ENCODE assay signal across 8 mouse cellular contexts in the genomic region with DNA sequence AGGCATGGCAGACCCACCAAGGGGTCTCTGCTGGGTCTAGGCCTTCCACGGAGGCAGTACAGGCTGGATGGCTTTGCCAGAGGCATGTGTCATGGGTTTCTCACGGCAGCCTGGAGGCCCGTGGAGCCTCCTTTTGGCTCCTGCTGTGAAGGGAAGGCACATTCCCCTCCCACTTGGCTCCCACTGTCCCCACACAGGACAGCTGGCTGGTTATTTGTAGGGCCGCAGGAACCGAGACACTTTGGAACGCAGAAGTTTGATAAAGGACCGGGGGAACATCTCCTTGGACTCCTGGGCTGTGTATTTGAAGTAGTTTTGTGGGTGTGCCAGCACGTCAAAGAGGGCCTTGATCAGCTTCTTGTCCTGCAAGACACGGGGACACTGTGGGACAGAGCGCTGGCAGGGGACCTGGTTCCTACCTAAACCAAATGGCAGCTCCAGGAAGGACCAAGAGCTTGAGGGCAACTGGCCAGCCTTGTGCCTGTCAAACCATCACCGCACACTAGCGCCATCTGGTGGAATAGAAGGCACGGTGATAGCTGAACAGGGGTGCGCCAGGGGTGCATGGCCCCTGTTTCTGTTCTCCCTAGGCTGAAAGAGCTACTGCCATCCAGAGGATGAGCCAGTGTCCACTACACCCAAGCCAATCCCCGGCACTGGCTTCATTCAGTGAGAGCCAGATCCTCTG. TPM values are rescaled to one million over a fixed set of nuclear protein-coding genes. Genes with fewer than 3 reads are reported as not detected.
DNase-seq lines count a peak whose midpoint lies in the region; ATAC-seq and TF ChIP-seq lines count a peak whose summit lies in the region.

No protein-coding gene starts in this region.

- no peak overlapping the region for H3K27ac ChIP-seq in hindbrain, embryonic 14.5 days
- no peak overlapping the region for H3K27ac ChIP-seq in hindbrain, embryonic 13.5 days
- H3K27ac ChIP-seq in bone marrow macrophage, adult 2 months (ENCODE audit: insufficient read depth, low read depth, low read length): no peak overlapping the region
- H3K27ac ChIP-seq in intestine, embryonic 15.5 days: no peak overlapping the region
- H3K27ac ChIP-seq in limb, embryonic 14.5 days (replicated peaks; ENCODE audit: low read depth, low read length): no peak overlapping the region

- no peak overlapping the region for H3K9ac ChIP-seq in hindbrain, embryonic 14.5 days
- no peak overlapping the region for H3K9ac ChIP-seq in hindbrain, embryonic 13.5 days
- no peak overlapping the region for H3K9ac ChIP-seq in intestine, embryonic 15.5 days
- no peak overlapping the region for H3K9ac ChIP-seq in limb, embryonic 14.5 days (ENCODE audit: low read depth, low read length, severe bottlenecking)

- no peaks in the 10 kb centered on the region for H3K4me1 ChIP-seq in hindbrain, embryonic 14.5 days (replicated peaks; ENCODE audit: control insufficient read depth, insufficient read depth, low read length)
- H3K4me1 ChIP-seq in hindbrain, embryonic 13.5 days (replicated peaks): no peaks in the 10 kb centered on the region
- peaks cover 12% of the 10 kb centered on the region for H3K4me1 ChIP-seq in bone marrow macrophage, adult 2 months (ENCODE audit: control insufficient read depth, insufficient read depth, low read length)
- peaks cover 50% of the 10 kb centered on the region for H3K4me1 ChIP-seq in erythroblast, embryonic 14.5 days (ENCODE audit: control insufficient read depth)
- peaks cover 6% of the 10 kb centered on the region for H3K4me1 ChIP-seq in intestine, embryonic 15.5 days (replicated peaks)
- no peaks in the 10 kb centered on the region for H3K4me1 ChIP-seq in limb, embryonic 14.5 days (ENCODE audit: control insufficient read depth, insufficient read depth, low read length)

- WGBS in hindbrain, embryonic 14.5 days: 54% methylated on average over 15 of the region's 15 CpGs
- 50% methylated on average over 15 of the region's 15 CpGs for WGBS in hindbrain, embryonic 13.5 days
- WGBS in intestine, embryonic 15.5 days: 45% methylated on average over 15 of the region's 15 CpGs
- WGBS in limb, embryonic 14.5 days: 45% methylated on average over 15 of the region's 15 CpGs

- no peaks in the 10 kb centered on the region for H3K9me3 ChIP-seq in hindbrain, embryonic 14.5 days (ENCODE audit: control insufficient read depth, low read length)
- no peaks in the 10 kb centered on the region for H3K9me3 ChIP-seq in hindbrain, embryonic 13.5 days
- no peaks in the 10 kb centered on the region for H3K9me3 ChIP-seq in erythroblast, embryonic 14.5 days (ENCODE audit: control insufficient read depth, low read length)
- H3K9me3 ChIP-seq in intestine, embryonic 15.5 days: no peaks in the 10 kb centered on the region
- H3K9me3 ChIP-seq in limb, embryonic 14.5 days (ENCODE audit: control insufficient read depth, low read length): no peaks in the 10 kb centered on the region

- peak; percentile 77 for TF ChIP-seq CTCF in bone marrow macrophage, adult 2 months (IDR thresholded peaks at IDR 0.05; ENCODE audit: low read depth, low read length)

- no peak overlapping the region for H3K4me3 ChIP-seq in hindbrain, embryonic 14.5 days (replicated peaks; ENCODE audit: low read length)
- H3K4me3 ChIP-seq in hindbrain, embryonic 13.5 days: no peak overlapping the region
- no peak overlapping the region for H3K4me3 ChIP-seq in bone marrow macrophage, adult 2 months (ENCODE audit: insufficient read depth, low read length)
- H3K4me3 ChIP-seq in erythroblast, embryonic 14.5 days (replicated peaks): peak overlapping the region; percentile 48
- H3K4me3 ChIP-seq in intestine, embryonic 15.5 days (replicated peaks): no peak overlapping the region
- H3K4me3 ChIP-seq in limb, embryonic 14.5 days (replicated peaks; ENCODE audit: low read length): no peak overlapping the region

- no peak for ATAC-seq in hindbrain, embryonic 14.5 days (ENCODE audit: low FRiP score)
- ATAC-seq in hindbrain, embryonic 13.5 days (ENCODE audit: low FRiP score): no peak
- ATAC-seq in intestine, embryonic 15.5 days: peak; percentile 69
- ATAC-seq in limb, embryonic 14.5 days (ENCODE audit: low FRiP score, low read depth): no peak; the same call in 1 of the 2 replicates

- no peak for TF ChIP-seq POLR2A in bone marrow macrophage, adult 2 months (IDR thresholded peaks at IDR 0.05; ENCODE audit: borderline replicate concordance, low read depth, low read length)
- no peak for TF ChIP-seq POLR2A in limb, embryonic 14.5 days (IDR thresholded peaks at IDR 0.05; ENCODE audit: borderline replicate concordance, extremely low read depth, insufficient read depth, insufficient read length)

- H3K27me3 ChIP-seq in hindbrain, embryonic 14.5 days (ENCODE audit: control insufficient read depth, insufficient read depth, low read length): no peaks in the 10 kb centered on the region
- H3K27me3 ChIP-seq in hindbrain, embryonic 13.5 days: no peaks in the 10 kb centered on the region
- H3K27me3 ChIP-seq in erythroblast, embryonic 14.5 days (ENCODE audit: control insufficient read depth): no peaks in the 10 kb centered on the region; the same call in 1 of the 2 replicates
- H3K27me3 ChIP-seq in intestine, embryonic 15.5 days (replicated peaks): no peaks in the 10 kb centered on the region
- H3K27me3 ChIP-seq in limb, embryonic 14.5 days (ENCODE audit: control insufficient read depth, insufficient read depth, low read length): no peaks in the 10 kb centered on the region
- no peaks in the 10 kb centered on the region for H3K27me3 ChIP-seq in splenic B cell, adult 2 months (ENCODE audit: control insufficient read depth, insufficient read depth, low read length, poor library complexity, severe bottlenecking)

- peak; percentile 70 for DNase-seq in hindbrain, embryonic 14.5 days (ENCODE audit: low spot score)
- peak; percentile 69 for DNase-seq in limb, embryonic 14.5 days (ENCODE audit: low spot score)
- peak; percentile 89 for DNase-seq in naive thymus-derived CD4-positive, alpha-beta T cell, adult 2 months (ENCODE audit: low read depth)
- peak; percentile 87 for DNase-seq in splenic B cell, adult 2 months (ENCODE audit: low read depth, low spot score)

- peaks cover 14% of the 10 kb centered on the region; the same call in 1 of the 2 replicates for H3K36me3 ChIP-seq in hindbrain, embryonic 14.5 days (replicated peaks; ENCODE audit: control insufficient read depth, insufficient read depth)
- peaks cover 18% of the 10 kb centered on the region for H3K36me3 ChIP-seq in hindbrain, embryonic 13.5 days
- H3K36me3 ChIP-seq in erythroblast, embryonic 14.5 days (ENCODE audit: control insufficient read depth): peaks cover 38% of the 10 kb centered on the region
- H3K36me3 ChIP-seq in intestine, embryonic 15.5 days: no peaks in the 10 kb centered on the region
- no peaks in the 10 kb centered on the region; the same call in 1 of the 2 replicates for H3K36me3 ChIP-seq in limb, embryonic 14.5 days (ENCODE audit: control insufficient read depth, insufficient read depth, low read length)
- H3K36me3 ChIP-seq in splenic B cell, adult 2 months (ENCODE audit: control insufficient read depth, insufficient read depth, low read length, poor library complexity, severe bottlenecking): no peaks in the 10 kb centered on the region

- no peak overlapping the region for H3K4me2 ChIP-seq in hindbrain, embryonic 14.5 days (replicated peaks)
- no peak overlapping the region for H3K4me2 ChIP-seq in hindbrain, embryonic 13.5 days
- no peak overlapping the region for H3K4me2 ChIP-seq in intestine, embryonic 15.5 days (replicated peaks)
- no peak overlapping the region for H3K4me2 ChIP-seq in limb, embryonic 14.5 days (replicated peaks; ENCODE audit: low read depth, low read length, severe bottlenecking)

RNA-seq across cellular contexts. Expression of a gene that starts 12.3 kb away (rescaled TPM):
- 43.1 and 44.4 TPM in 2 replicates for polyA plus RNA-seq in hindbrain, embryonic 14.5 days (2014; fragmentation: Nextera tagmentation; extraction: Ambion mirVana)
- polyA plus RNA-seq in hindbrain, embryonic 13.5 days (2015; fragmentation: Nextera tagmentation; extraction: Ambion mirVana): 40.7 and 41.2 TPM in 2 replicates
- polyA plus RNA-seq in bone marrow macrophage, adult 2 months (2012; ENCODE audit: insufficient read depth, insufficient read length, missing spikeins): 11.2 and 14.1 TPM in 2 replicates
- polyA plus RNA-seq in erythroblast, embryonic 14.5 days (2012): 27.8 and 30.9 TPM in 2 replicates
- 31.0 and 31.5 TPM in 2 replicates for polyA plus RNA-seq in intestine, embryonic 15.5 days (2015; fragmentation: Nextera tagmentation; extraction: Ambion mirVana)
- polyA plus RNA-seq in limb, embryonic 14.5 days (2012; rRNA removed): 35.1 and 46.2 TPM in 2 replicates
- polyA plus RNA-seq in limb, embryonic 14.5 days (2014; fragmentation: Nextera tagmentation; extraction: Ambion mirVana): 35.6 and 37.8 TPM in 2 replicates

RNA-seq across cellular contexts. Expression of a gene that starts 43.7 kb away (rescaled TPM):
- 33.2 and 37.6 TPM in 2 replicates for polyA plus RNA-seq in hindbrain, embryonic 14.5 days (2014; fragmentation: Nextera tagmentation; extraction: Ambion mirVana)
- 33.0 and 34.4 TPM in 2 replicates for polyA plus RNA-seq in hindbrain, embryonic 13.5 days (2015; fragmentation: Nextera tagmentation; extraction: Ambion mirVana)
- 7.3 and 8.6 TPM in 2 replicates for polyA plus RNA-seq in bone marrow macrophage, adult 2 months (2012; ENCODE audit: insufficient read depth, insufficient read length, missing spikeins)
- polyA plus RNA-seq in erythroblast, embryonic 14.5 days (2012): 0.91 and 2.0 TPM in 2 replicates
- polyA plus RNA-seq in intestine, embryonic 15.5 days (2015; fragmentation: Nextera tagmentation; extraction: Ambion mirVana): 31.4 TPM in 2 replicates
- 32.9 and 41.2 TPM in 2 replicates for polyA plus RNA-seq in limb, embryonic 14.5 days (2012; rRNA removed)
- 42.7 and 43.2 TPM in 2 replicates for polyA plus RNA-seq in limb, embryonic 14.5 days (2014; fragmentation: Nextera tagmentation; extraction: Ambion mirVana)

RNA-seq across cellular contexts. Expression of a gene that starts 43.9 kb away (rescaled TPM):
- polyA plus RNA-seq in hindbrain, embryonic 14.5 days (2014; fragmentation: Nextera tagmentation; extraction: Ambion mirVana): 10.0 and 12.2 TPM in 2 replicates
- 12.8 and 13.1 TPM in 2 replicates for polyA plus RNA-seq in hindbrain, embryonic 13.5 days (2015; fragmentation: Nextera tagmentation; extraction: Ambion mirVana)
- 203 and 204 TPM in 2 replicates for polyA plus RNA-seq in bone marrow macrophage, adult 2 months (2012; ENCODE audit: insufficient read depth, insufficient read length, missing spikeins)
- 62.5 and 75.0 TPM in 2 replicates for polyA plus RNA-seq in erythroblast, embryonic 14.5 days (2012)
- 98.0 and 120 TPM in 2 replicates for polyA plus RNA-seq in intestine, embryonic 15.5 days (2015; fragmentation: Nextera tagmentation; extraction: Ambion mirVana)
- polyA plus RNA-seq in limb, embryonic 14.5 days (2012; rRNA removed): 29.4 and 41.6 TPM in 2 replicates
- polyA plus RNA-seq in limb, embryonic 14.5 days (2014; fragmentation: Nextera tagmentation; extraction: Ambion mirVana): 54.4 and 57.7 TPM in 2 replicates
